Mouse (Mus musculus) ovary, adult 10 weeks (tissue): ENCODE data around the gene Ankrd33b. TPM values are rescaled to one million over a fixed set of nuclear protein-coding genes. Genes with fewer than 3 reads are reported as not detected.

Experiments used
- polyA plus RNA-seq: library from polyadenylated mRNA; stranded (reverse); fragments of 350-450 nt; fragmentation: Illumina TruSeq; extraction: RNeasy Lipid Tissue Mini Kit (QIAGEN cat#74804); gene quantifications from one replicate; pipeline ENCODE4 v1.2.3, GENCODE M21; 2014

Gene Ankrd33b
- polyA plus RNA-seq: 1.9 TPM

DNA sequence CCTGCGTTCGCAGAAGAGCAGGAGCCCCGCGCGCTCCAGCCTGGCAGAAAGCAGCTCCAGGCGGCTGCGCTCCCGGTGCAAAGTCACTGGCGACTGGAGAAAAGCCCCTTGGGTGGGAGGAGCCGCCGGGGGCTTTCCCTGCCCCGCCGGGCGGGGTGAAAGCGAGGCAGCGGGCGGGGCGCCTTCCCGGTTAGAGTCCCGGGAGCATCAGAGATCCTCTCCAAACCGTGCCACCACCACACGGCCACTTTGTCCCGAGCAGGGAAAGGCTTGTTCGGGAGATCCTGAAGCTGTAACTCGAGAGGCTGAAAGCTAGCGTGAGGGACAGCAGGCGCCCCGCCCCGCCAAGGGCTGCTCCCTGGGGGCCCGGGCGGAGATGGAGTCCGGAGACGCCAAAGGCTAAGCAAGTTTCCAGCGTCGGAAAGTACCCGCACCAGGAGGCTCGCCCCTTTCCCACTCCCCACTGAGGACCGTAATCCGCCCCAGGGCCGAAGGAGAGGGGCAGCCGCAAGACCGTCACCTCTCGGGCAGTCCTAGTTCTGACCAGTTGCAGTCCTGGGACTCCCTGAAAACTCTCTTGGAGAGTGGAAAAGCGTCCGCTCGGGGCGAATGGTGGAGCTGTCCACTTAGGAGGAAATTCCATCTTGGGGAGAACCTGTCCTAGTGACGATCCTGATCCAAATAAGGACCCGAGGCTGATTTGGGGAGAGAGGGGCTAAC lies at the start of gene Ankrd33b:
TSS of gene Ankrd33b (minus strand) at position 246 of the 720 bp plus-strand sequence.

Other genes with a start within 250 kb of the Ankrd33b start
- gene Dap, start 143.4 kb downstream of the Ankrd33b start, polyA plus RNA-seq: 40.3 TPM
- gene Ropn1l, start 86.0 kb upstream of the Ankrd33b start, polyA plus RNA-seq: 2.3 TPM
- gene March6, start 163.3 kb upstream of the Ankrd33b start, polyA plus RNA-seq: 138 TPM
- gene Cmbl, start 197.7 kb upstream of the Ankrd33b start, polyA plus RNA-seq: 27.8 TPM
- 121 TPM for gene Cct5, start 234.1 kb upstream of the Ankrd33b start, polyA plus RNA-seq
- gene Fam173b, start 234.1 kb upstream of the Ankrd33b start, polyA plus RNA-seq: 4.4 TPM